Mouse (Mus musculus): Measurements from ENCODE around the gene Tekt5. TPM values are rescaled to one million over a fixed set of nuclear protein-coding genes. Genes with fewer than 3 reads are reported as not detected.

The Tekt5 gene
- 0.34 and 0.56 TPM in 2 replicates for polyA plus RNA-seq (2012; rRNA removed)

DNA sequence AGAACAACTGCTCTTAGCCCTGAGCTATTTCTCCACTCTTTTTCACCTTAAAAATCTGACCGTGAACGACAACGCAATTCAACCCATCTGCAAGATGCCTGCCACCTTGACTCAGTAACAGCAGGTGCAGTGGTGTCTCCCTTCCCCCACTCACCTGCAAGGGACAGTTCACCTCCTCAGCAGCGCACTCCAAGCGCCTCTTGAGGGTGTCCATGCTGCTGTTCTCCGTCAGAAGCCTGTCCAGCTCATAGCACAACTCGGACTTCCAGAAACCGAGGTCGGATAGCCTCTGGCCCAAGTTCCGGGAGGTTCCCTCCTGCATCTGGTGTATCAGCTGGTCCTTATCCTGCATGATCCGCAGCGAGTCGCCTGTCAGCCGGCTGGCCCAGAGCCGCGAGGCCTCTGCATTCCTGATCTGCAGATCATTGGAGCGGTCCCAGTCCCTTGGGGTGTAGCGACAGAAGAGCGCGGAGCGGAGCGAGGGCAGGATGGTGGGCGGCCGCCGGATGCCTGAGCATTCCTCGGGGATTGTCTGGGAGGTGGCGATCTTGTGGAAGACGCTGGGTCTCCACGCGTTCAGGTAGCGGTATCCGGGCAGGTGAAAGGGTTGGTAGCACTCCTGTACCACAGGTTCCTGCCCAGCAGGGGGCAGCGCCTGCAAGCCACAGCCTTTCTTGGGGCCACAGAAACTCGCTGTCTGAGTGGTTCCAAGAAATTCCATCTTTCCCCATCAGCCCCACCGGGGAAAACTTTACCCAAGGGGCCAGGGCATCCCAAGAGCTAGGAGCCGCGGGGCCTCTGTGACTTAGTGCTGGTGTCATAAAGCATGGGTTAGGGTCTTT lies at the start of gene Tekt5:
TSS of gene Tekt5 (minus strand) at position 792 of the 842 bp plus-strand sequence.

DNA sequence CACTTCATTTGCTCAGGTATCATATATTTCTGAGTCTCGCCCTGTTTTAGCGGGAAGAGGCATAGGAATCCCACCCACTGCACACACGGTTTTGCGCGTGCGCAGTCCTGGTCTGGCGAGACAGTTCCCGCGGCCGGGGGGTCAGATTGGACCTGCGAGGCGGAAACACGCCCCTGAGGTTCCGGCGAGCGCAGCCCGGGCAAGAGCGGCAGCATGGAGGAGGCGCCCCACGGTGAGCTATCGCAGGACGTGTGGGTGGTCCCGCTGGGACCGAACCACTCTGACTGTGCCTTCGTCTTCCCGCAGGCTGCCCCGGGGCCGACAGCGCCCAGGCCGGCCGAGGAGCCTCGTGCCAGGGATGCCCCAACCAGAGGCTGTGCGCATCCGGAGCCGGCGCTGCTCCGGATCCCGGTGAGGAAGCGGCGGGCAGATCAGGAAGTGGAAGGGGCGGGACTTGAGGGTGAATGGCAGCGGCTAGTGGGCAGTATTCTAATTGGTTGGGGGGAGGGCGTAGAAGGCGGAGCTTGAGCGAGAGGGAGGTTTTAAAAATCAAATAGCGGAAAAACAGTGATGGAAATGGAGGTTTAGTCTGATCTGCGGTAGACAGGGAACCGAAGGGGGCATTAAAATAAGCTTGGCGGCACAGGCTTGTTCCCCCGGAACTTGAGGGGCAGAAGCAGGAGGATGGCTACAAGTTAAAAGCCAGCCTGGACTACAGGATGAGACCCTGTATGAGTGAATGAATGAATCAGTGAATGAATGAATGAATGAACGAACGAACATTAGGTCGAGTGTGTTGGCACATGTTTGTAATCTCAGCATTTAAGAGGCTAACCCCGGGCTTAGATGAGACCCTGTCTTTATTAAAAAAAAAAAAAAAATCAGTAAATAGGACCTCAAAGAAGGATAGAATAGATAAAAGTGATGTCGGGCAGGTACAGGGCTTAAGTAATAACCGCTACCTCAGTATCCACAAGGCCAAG lies 16.8 kb upstream of the Tekt5 start, which contains the start of gene Nubp1:
TSS of gene Nubp1 (plus strand) at position 185 of the 983 bp plus-strand sequence.

DNA sequence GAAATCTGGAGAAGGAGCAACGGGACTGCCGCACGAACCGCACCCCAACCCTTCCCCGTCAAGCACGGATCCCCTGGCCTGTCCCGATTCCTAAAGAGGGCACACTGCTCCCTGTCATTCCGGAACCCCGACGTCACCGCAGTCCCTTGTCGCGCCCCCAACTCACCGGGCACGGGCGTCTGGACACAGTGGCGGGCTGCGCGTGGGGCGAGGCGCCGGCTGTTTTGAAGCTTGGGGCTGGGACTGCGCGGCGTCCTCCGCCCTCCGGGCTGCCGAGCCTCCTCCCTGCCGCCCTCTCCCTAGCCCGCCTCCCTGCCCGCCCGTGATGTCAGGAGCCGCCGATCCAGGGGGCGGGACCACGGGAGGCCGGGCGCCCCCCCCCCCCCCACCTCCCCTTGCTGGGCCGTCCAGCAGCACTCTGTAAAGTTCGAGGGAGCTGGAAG lies 81.6 kb downstream of the Tekt5 start, which contains the start of gene Emp2:
TSS of gene Emp2 (minus strand) at position 323 of the 443 bp plus-strand sequence.

Other genes with a start within 250 kb of the Tekt5 start
- not detected in 2 replicates for gene Rpl39l, start 225.3 kb downstream of the Tekt5 start, polyA plus RNA-seq (2012; rRNA removed)
- 0.05 and 0.07 TPM in 2 replicates for gene Atf7ip2, start 202.8 kb downstream of the Tekt5 start, polyA plus RNA-seq (2012; rRNA removed)
- gene Emp2, start 81.5 kb downstream of the Tekt5 start, polyA plus RNA-seq (2012; rRNA removed): 31.6 and 40.2 TPM in 2 replicates
- 26.1 and 29.1 TPM in 2 replicates for gene Nubp1, start 16.5 kb upstream of the Tekt5 start, polyA plus RNA-seq (2012; rRNA removed)
- gene Tvp23a, start 51.9 kb upstream of the Tekt5 start, polyA plus RNA-seq (2012; rRNA removed): 1.8 and 2.0 TPM in 2 replicates
- 5.8 and 6.1 TPM in 2 replicates for gene Ciita, start 84.6 kb upstream of the Tekt5 start, polyA plus RNA-seq (2012; rRNA removed)
- 69.4 and 87.4 TPM in 2 replicates for gene Dexi, start 147.6 kb upstream of the Tekt5 start, polyA plus RNA-seq (2012; rRNA removed)
- 11.7 and 14.5 TPM in 2 replicates for gene Clec16a, start 149.8 kb upstream of the Tekt5 start, polyA plus RNA-seq (2012; rRNA removed)